Mouse (Mus musculus) C2C12 (cell line): Measurements from ENCODE around the gene Taf6l. TPM values are rescaled to one million over a fixed set of nuclear protein-coding genes. Genes with fewer than 3 reads are reported as not detected.

Source experiments
- H3K27me3 ChIP-seq: one replicate; pipeline ENCODE4 v1.6.1; 2011; ENCODE audit not compliant: control insufficient read depth, insufficient read depth, insufficient read length
- H3K36me3 ChIP-seq: one replicate; pipeline ENCODE4 v1.6.1; 2011; ENCODE audit not compliant: control insufficient read depth, insufficient read depth
- H3K4me3 ChIP-seq: one replicate; pipeline ENCODE4 v1.5.1; 2011; ENCODE audit warnings: mild to moderate bottlenecking, control low read depth; ENCODE audit not compliant: poor library complexity, insufficient read depth, severe bottlenecking
- H3K79me2 ChIP-seq: one replicate; pipeline ENCODE4 v1.6.1; 2011; ENCODE audit not compliant: control insufficient read depth, insufficient read depth
- H3K79me3 ChIP-seq: one replicate; pipeline ENCODE4 v1.6.1; 2011; ENCODE audit warnings: low read depth, control low read depth
- H3ac ChIP-seq: one replicate; pipeline ENCODE3; 2011; ENCODE audit warnings: low read depth; ENCODE audit not compliant: control insufficient read depth, insufficient read length
- CEBPB ChIP-seq: IDR thresholded peaks from one replicate; pipeline ENCODE4 v1.6.1; 2011; ENCODE audit warnings: low read depth, mild to moderate bottlenecking, control low read depth, moderate library complexity
- CTCF ChIP-seq: IDR thresholded peaks from one replicate; pipeline ENCODE4 v1.5.1; 2011; ENCODE audit not compliant: control insufficient read depth, insufficient read depth, insufficient read length
- FOSL1 ChIP-seq: IDR thresholded peaks from one replicate; pipeline ENCODE4 v1.8.0; 2011; ENCODE audit warnings: mild to moderate bottlenecking, low read length; ENCODE audit not compliant: poor library complexity, insufficient read depth, severe bottlenecking
- MAX ChIP-seq: IDR thresholded peaks from one replicate; pipeline ENCODE4 v1.6.1; 2011; ENCODE audit warnings: mild to moderate bottlenecking, control low read depth
- MYOD1 ChIP-seq: IDR thresholded peaks from one replicate; pipeline ENCODE4 v1.6.1; 2011; ENCODE audit warnings: low read depth; ENCODE audit not compliant: control insufficient read depth, insufficient read length
- MYOG ChIP-seq: IDR thresholded peaks from one replicate; pipeline ENCODE4 v1.6.1; 2011; ENCODE audit not compliant: control insufficient read depth, insufficient read length; ENCODE audit errors: extremely low read depth
- USF1 ChIP-seq: IDR thresholded peaks from one replicate; pipeline ENCODE4 v1.6.1; 2011; ENCODE audit warnings: low read depth, mild to moderate bottlenecking, control low read depth, moderate library complexity
- polyA plus RNA-seq: library from polyadenylated mRNA; unstranded; fragments of >200 nt; fragmentation: generic; extraction: Trizol; gene quantifications from one replicate; pipeline ENCODE4 v1.2.1, GENCODE M21; 2012; ENCODE audit warnings: missing spikeins

Taf6l gene
- polyA plus RNA-seq, 1 experiment = 28.5 TPM

- H3K36me3 ChIP-seq = peaks cover 76% of the 10 kb centered on the region
- peak within 1 kb of the TSS; percentile 50 for H3ac ChIP-seq
- peaks cover 46% of the 10 kb centered on the region for H3K79me2 ChIP-seq
- H3K4me3 ChIP-seq = peak within 1 kb of the TSS; percentile 51
- peaks cover 13% of the 10 kb centered on the region for H3K79me3 ChIP-seq
- no peak for TF ChIP-seq FOSL1
- TF ChIP-seq CTCF = no peak
- no peak for TF ChIP-seq MAX
- TF ChIP-seq CEBPB = no peak
- no peak for TF ChIP-seq USF1
- TF ChIP-seq MYOG = no peak
- TF ChIP-seq MYOD1 = no peak
- H3K27me3 ChIP-seq = no peaks in the 10 kb centered on the region
Measured at GRCm38 (mm10) chr19:8770567-8771270, 15.5 kb downstream of the Taf6l start, which contains the start of gene Tmem223. Tmem223 (plus strand) TSS chr19:8770996.

GRCm38 (mm10) chr19:8765562-8765961, 20.7 kb downstream of the Taf6l start:
- H3ac ChIP-seq = no peak overlapping the region
- peaks cover 23% of the 10 kb centered on the region for H3K79me3 ChIP-seq
- H3K79me2 ChIP-seq = peaks cover 33% of the 10 kb centered on the region
- H3K27me3 ChIP-seq = no peaks in the 10 kb centered on the region
- H3K36me3 ChIP-seq = peaks cover 87% of the 10 kb centered on the region
- TF ChIP-seq CTCF (no peak), MYOG (no peak), CEBPB (no peak), USF1 (no peak), FOSL1 (no peak), MYOD1 (no peak), MAX (no peak)
- H3K4me3 ChIP-seq = no peak overlapping the region

GRCm38 (mm10) chr19:8763276-8763675, 22.9 kb downstream of the Taf6l start:
- peaks cover 65% of the 10 kb centered on the region for H3K36me3 ChIP-seq

GRCm38 (mm10) chr19:8760757-8761156, 25.5 kb downstream of the Taf6l start:
- peaks cover 70% of the 10 kb centered on the region for H3K79me2 ChIP-seq
- no peak overlapping the region for H3K4me3 ChIP-seq
- peaks cover 41% of the 10 kb centered on the region for H3K36me3 ChIP-seq
- H3ac ChIP-seq = no peak overlapping the region
- no peaks in the 10 kb centered on the region for H3K27me3 ChIP-seq
- no peak for TF ChIP-seq MAX
- no peak for TF ChIP-seq CEBPB
- TF ChIP-seq USF1 = no peak
- TF ChIP-seq MYOD1 = no peak
- TF ChIP-seq FOSL1 = no peak
- no peak for TF ChIP-seq CTCF
- no peak for TF ChIP-seq MYOG
- H3K79me3 ChIP-seq = peaks cover 56% of the 10 kb centered on the region

More at GRCm38 (mm10) chr19:8763276-8763675, 22.9 kb downstream of the Taf6l start:
- no peak for TF ChIP-seq MYOG
- no peak for TF ChIP-seq USF1
- H3K79me2 ChIP-seq = peaks cover 52% of the 10 kb centered on the region
- H3K4me3 ChIP-seq = no peak overlapping the region
- H3K79me3 ChIP-seq = peaks cover 45% of the 10 kb centered on the region
- H3ac ChIP-seq = no peak overlapping the region
- no peaks in the 10 kb centered on the region for H3K27me3 ChIP-seq

GRCm38 (mm10) chr19:8758899-8759298, 27.3 kb downstream of the Taf6l start:
- Histone ChIP-seq H3ac (no peak overlapping the region), H3K36me3 (peaks cover 34% of the 10 kb centered on the region), H3K79me3 (peaks cover 56% of the 10 kb centered on the region), H3K27me3 (no peaks in the 10 kb centered on the region), H3K79me2 (peaks cover 79% of the 10 kb centered on the region), H3K4me3 (no peak overlapping the region)
- TF ChIP-seq MYOD1 (no peak), MYOG (no peak), MAX (no peak), USF1 (no peak), FOSL1 (no peak), CEBPB (no peak), CTCF (no peak)
